Mouse (Mus musculus) thymus, adult 2 months (tissue): ENCODE results near the gene Pdzd7.

Source experiments
- CTCF ChIP-seq: fragments of 200-500 bp; IDR thresholded peaks from 2 replicates; pipeline ENCODE4 v1.5.1; 2012; ENCODE audit warnings: mild to moderate bottlenecking, control low read depth, low read length, moderate library complexity, borderline replicate concordance; ENCODE audit not compliant: control insufficient read depth, poor library complexity, insufficient read depth; ENCODE audit errors: extremely low read depth
- POLR2A ChIP-seq: fragments of 200-500 bp; IDR thresholded peaks from 2 replicates; pipeline ENCODE4 v1.6.1; 2012; ENCODE audit warnings: mild to moderate bottlenecking, low read length, control low read depth, moderate library complexity; ENCODE audit not compliant: control insufficient read depth, poor library complexity, insufficient read depth; ENCODE audit errors: extremely low read depth

GRCm38 (mm10) chr19:45014335-45014971, 31.1 kb downstream of the Pdzd7 start, which contains the start of gene Lzts2:
- TF ChIP-seq CTCF (no peak), POLR2A (no peak)
